Mouse (Mus musculus): Measurements from ENCODE around the gene Cpox.

DNA sequence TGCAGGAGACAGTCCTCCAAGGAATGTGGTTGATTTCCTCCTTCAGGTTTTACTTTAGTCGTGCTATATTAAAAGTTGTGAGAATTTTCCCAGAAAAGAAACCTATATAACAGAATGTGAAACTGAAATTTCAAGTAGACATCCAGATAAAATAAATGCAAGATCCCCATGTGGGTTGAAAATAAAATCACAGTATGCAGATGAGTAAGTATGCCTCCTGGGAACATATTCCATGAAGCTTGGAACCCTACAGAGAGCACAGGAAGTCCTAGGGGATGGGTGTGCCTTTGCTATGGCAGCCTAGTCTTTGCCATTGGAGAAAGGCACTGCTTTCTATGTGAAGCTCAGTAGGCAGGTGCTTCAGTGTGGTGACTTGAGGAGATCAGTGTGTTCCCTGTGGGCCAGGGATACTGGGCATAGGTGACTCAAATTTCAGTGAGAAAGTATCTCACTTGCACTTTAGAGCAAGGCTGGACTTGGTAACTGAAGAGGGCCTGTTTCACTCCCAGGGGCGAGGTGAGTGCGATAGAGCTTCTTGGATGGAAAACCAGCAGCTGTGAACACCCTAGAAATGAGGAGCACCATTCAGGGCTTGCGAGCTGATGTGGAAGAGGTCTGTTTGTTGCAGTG is 37.3 kb downstream of the Cpox start:
- no peak for TF ChIP-seq CTCF (conservative IDR thresholded peaks at IDR 0.05; ENCODE audit: low read length)
- no peak for TF ChIP-seq NANOG (IDR thresholded peaks at IDR 0.05; ENCODE audit: borderline replicate concordance, low read length)
- TF ChIP-seq POU5F1 (IDR thresholded peaks at IDR 0.05; ENCODE audit: borderline replicate concordance, low read length): no peak

All from E14TG2a.4 (cell line).